Mouse (Mus musculus) midbrain, postnatal 0 days (tissue): ENCODE data around the gene Prdx5. TPM values are rescaled to one million over a fixed set of nuclear protein-coding genes. Genes with fewer than 3 reads are reported as not detected.

Experiments used
- ATAC-seq: fragments of 200-750 bp; cut with Nextera tagmentation; 2 replicates; pipeline ENCODE4 v1.8.0; 2017; ENCODE audit warnings: moderate number of reproducible peaks, mild to moderate bottlenecking, moderate TSS enrichment, moderate library complexity; ENCODE audit not compliant: low FRiP score
- DNase-seq: peaks from one replicate; pipeline ENCODE4 v3.0.0-alpha.2; 2015; ENCODE audit warnings: low spot score
- H3K27ac ChIP-seq: fragments of 300-500 bp; sonication (generic); 2 replicates; pipeline ENCODE4 v1.5.1; 2014; ENCODE audit warnings: low read depth, mild to moderate bottlenecking, low read length, mixed read lengths
- H3K27me3 ChIP-seq: fragments of 300-500 bp; sonication (generic); 2 replicates; pipeline ENCODE4 v1.6.1; 2014; ENCODE audit warnings: low read length, control low read depth, mixed read lengths; ENCODE audit not compliant: insufficient read depth
- H3K36me3 ChIP-seq: fragments of 300-500 bp; sonication (generic); 2 replicates; pipeline ENCODE4 v1.6.1; 2014; ENCODE audit warnings: low read length, control low read depth, mixed read lengths; ENCODE audit not compliant: insufficient read depth
- H3K4me1 ChIP-seq: fragments of 300-500 bp; sonication (generic); 2 replicates; pipeline ENCODE4 v1.6.1; 2014; ENCODE audit warnings: mild to moderate bottlenecking, control low read depth, antibody characterized with exemption, low read length, mixed read lengths; ENCODE audit not compliant: insufficient read depth
- H3K4me2 ChIP-seq: fragments of 300-500 bp; sonication (generic); 2 replicates; pipeline ENCODE4 v1.6.1; 2014; ENCODE audit warnings: low read depth, mild to moderate bottlenecking, low read length, mixed read lengths; ENCODE audit not compliant: poor library complexity, severe bottlenecking
- H3K4me3 ChIP-seq: fragments of 300-500 bp; sonication (generic); 2 replicates; pipeline ENCODE4 v1.5.1; 2014; ENCODE audit warnings: low read depth, mild to moderate bottlenecking, low read length, moderate library complexity
- H3K9ac ChIP-seq: fragments of 300-500 bp; sonication (generic); replicated peaks from 2 replicates; pipeline ENCODE4 v1.6.1; 2014; ENCODE audit warnings: mild to moderate bottlenecking, low read length, moderate library complexity, mixed read lengths; ENCODE audit not compliant: poor library complexity, severe bottlenecking
- H3K9me3 ChIP-seq: fragments of 300-500 bp; sonication (generic); 2 replicates; pipeline ENCODE4 v1.6.1; 2016; ENCODE audit warnings: low read length, control low read depth
- CTCF ChIP-seq: IDR thresholded peaks from 2 replicates; pipeline ENCODE4 v1.5.1; 2016; ENCODE audit warnings: antibody characterized with exemption, mild to moderate bottlenecking
- WGBS: fragments of 180-500 bp; shearing (Covaris S2); extraction: QIAGEN DNeasy Blood & Tissue Kit; methylation state at CpG from one replicate; pipeline ENCODE4 v1.1.7; 2014; 5-methylcytosine and 5-hydroxymethylcytosine counted together
- microRNA-seq: library from miRNA; unstranded; fragments of <30 nt; microRNA quantifications from one replicate; pipeline ENCODE4, GENCODE M21; 2016; ENCODE audit warnings: borderline number of aligned reads
- polyA plus RNA-seq: library from polyadenylated mRNA; unstranded; fragments of >200 nt; fragmentation: Nextera tagmentation; extraction: Ambion mirVana; gene quantifications from 2 replicates; pipeline ENCODE4 v1.2.1, GENCODE M21; 2015
- total RNA-seq: library from RNA; depleted of rRNA; stranded (reverse); fragments of >200 nt; gene quantifications from 2 replicates; pipeline ENCODE4 v1.2.3, GENCODE M21; 2014; rRNA removed

Prdx5 gene
- total and polyA plus RNA-seq, 2 experiments from 2014 or later, result 223 to 491 TPM

DNA sequence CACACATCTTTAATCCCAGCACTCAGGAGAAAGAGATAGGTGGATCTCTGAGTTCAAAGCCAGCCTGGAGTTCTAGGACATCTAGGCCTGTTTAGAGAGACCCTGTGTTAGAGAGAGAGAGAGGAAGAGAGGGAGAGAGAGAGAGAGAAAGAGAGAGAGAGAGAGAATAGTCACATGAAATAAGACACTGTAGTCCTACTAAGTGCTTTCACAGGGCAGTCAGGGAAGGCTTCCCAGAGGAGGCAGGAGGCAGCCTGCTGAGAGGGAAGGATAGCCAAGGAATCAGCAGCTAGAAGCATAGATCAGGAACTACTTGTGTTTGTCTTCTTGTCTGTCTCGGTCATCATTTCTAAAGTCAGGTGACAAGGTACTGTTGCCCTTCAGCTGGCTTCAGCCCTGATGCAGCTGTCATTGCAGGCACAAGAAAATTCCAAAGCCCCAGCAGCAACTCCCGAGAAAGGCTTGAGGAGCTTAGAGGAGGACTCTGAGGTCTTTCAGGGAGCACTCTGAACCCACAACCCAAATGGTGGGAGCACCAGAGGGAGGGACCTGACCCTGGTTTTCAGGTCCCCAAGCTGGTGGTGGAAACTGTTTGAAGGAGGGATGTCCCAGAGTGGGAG lies 50.8 kb downstream of the Prdx5 start:
- Histone ChIP-seq H3K36me3 (no peaks in the 10 kb centered on the region), H3K4me1 (no peaks in the 10 kb centered on the region; the same call in 1 of the 2 replicates), H3K9ac (no peak overlapping the region), H3K27me3 (peaks cover 4% of the 10 kb centered on the region; the same call in 1 of the 2 replicates), H3K27ac (no peak overlapping the region), H3K4me3 (no peak overlapping the region), H3K9me3 (no peaks in the 10 kb centered on the region), H3K4me2 (no peak overlapping the region)
- 69% methylated on average over 2 of the region's 2 CpGs for WGBS
- TF ChIP-seq CTCF, result no peak
- DNase-seq (no peak), ATAC-seq (no peak)

DNA sequence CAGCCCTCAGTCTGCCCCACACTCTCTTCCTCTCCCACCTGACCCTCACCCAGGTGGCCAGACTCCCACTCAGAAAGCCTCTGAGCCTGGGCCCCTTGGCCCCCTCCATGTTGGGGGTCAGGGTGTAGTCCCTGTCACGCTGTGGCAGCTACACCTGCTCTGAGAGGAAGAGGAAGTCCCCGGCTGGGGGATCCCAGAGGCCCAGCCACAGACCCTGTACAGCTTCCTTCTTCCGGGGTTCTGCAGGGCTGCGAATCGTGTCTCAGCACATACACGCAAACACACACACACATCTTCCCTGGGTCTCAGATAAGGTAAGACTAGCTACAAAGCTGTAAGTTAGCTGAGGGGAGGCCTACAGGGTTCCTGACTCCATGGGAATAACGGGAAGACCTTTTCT lies 51.9 kb downstream of the Prdx5 start, which contains the start of gene Ccdc88b:
Gene Ccdc88b (minus strand): TSS at position 181 of the 400 bp plus-strand sequence.
- H3K4me3 ChIP-seq, result no peak within 1 kb of the TSS
- no peak within 1 kb of the TSS for H3K9ac ChIP-seq
- H3K9me3 ChIP-seq, result no peaks in the 10 kb centered on the region
- H3K27ac ChIP-seq, result no peak within 1 kb of the TSS
- DNase-seq (no peak), ATAC-seq (no peak)
- no peaks in the 10 kb centered on the region; the same call in 1 of the 2 replicates for H3K4me1 ChIP-seq
- H3K27me3 ChIP-seq, result peaks cover 7% of the 10 kb centered on the region; the same call in 1 of the 2 replicates
- no peak for TF ChIP-seq CTCF
- WGBS, result 78% methylated on average over 7 of the region's 7 CpGs
- no peak within 1 kb of the TSS for H3K4me2 ChIP-seq
- no peaks in the 10 kb centered on the region for H3K36me3 ChIP-seq

DNA sequence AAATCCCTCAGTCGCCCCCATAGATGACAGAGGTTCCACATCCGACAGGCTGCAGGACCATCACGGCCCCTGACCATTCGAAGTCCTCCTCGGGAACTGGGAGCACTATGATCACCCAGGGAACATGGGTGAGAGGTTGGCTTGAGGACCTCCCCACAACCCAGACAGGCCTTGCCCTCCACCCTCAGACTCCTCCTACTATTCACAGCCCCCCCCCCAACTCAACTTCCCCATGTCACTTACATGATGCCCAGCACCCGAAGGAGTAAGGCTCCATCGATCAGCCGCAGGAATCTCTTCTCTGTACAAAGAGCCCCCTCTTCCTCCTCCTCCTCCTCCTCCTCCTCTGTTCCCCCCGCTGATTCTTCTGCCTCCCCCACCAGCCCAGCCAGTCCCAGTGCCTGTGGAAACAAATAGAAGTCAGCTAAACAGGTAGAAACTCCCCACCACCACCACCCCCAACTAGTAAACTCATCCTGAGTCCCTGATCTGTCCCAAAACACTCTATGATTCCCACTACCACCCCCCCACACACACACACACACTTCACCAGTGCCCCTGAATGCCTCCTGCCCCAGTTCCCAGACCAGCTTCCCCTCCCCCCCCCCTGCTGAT lies 52.4 kb downstream of the Prdx5 start:
- H3K9ac ChIP-seq, result no peak overlapping the region
- no peaks in the 10 kb centered on the region; the same call in 1 of the 2 replicates for H3K4me1 ChIP-seq
- H3K36me3 ChIP-seq, result no peaks in the 10 kb centered on the region
- no peak overlapping the region for H3K4me3 ChIP-seq
- DNase-seq (no peak), ATAC-seq (no peak)
- no peak overlapping the region for H3K27ac ChIP-seq
- TF ChIP-seq CTCF, result no peak
- no peaks in the 10 kb centered on the region for H3K9me3 ChIP-seq
- no peak overlapping the region for H3K4me2 ChIP-seq
- 78% methylated on average over 9 of the region's 9 CpGs for WGBS
- H3K27me3 ChIP-seq, result peaks cover 7% of the 10 kb centered on the region; the same call in 1 of the 2 replicates

GRCm38 (mm10) chr19:6857003-6857360 lies 52.9 kb downstream of the Prdx5 start:
- no peak overlapping the region for H3K9ac ChIP-seq
- no peak overlapping the region for H3K27ac ChIP-seq
- no peaks in the 10 kb centered on the region; the same call in 1 of the 2 replicates for H3K4me1 ChIP-seq
- H3K36me3 ChIP-seq, result no peaks in the 10 kb centered on the region
- H3K4me3 ChIP-seq, result no peak overlapping the region
- no peak for DNase-seq
- no peak for ATAC-seq
- no peaks in the 10 kb centered on the region for H3K9me3 ChIP-seq
- WGBS, result 53% methylated on average over 3 of the region's 3 CpGs
- H3K27me3 ChIP-seq, result peaks cover 7% of the 10 kb centered on the region; the same call in 1 of the 2 replicates
- no peak overlapping the region for H3K4me2 ChIP-seq
- no peak for TF ChIP-seq CTCF

Small RNA genes within 50 kb of the gene (microRNA-seq; reads per million reads assigned to microRNA genes)
- 1.7 reads per million for gene Mir6990

Other genes starting within 250 kb of the Prdx5 start
- 20.6 and 31.1 TPM in 2 replicates for gene Rps6ka4, start 69.5 kb downstream of the Prdx5 start, total RNA-seq
- 18.5 and 19.1 TPM in 2 replicates for gene Rps6ka4, start 69.5 kb downstream of the Prdx5 start, polyA plus RNA-seq
- 1.0 and 1.9 TPM in 2 replicates for gene Ccdc88b, start 51.9 kb downstream of the Prdx5 start, total RNA-seq
- gene Ccdc88b, start 51.9 kb downstream of the Prdx5 start, polyA plus RNA-seq, result 0.86 and 1.8 TPM in 2 replicates
- gene Trmt112, start 408 bp downstream of the Prdx5 start, total RNA-seq, result 80.6 and 85.4 TPM in 2 replicates
- 110 and 118 TPM in 2 replicates for gene Trmt112, start 408 bp downstream of the Prdx5 start, polyA plus RNA-seq
- 31.6 and 40.7 TPM in 2 replicates for gene Esrra, start 11.7 kb upstream of the Prdx5 start, total RNA-seq
- 7.2 and 7.3 TPM in 2 replicates for gene Esrra, start 11.7 kb upstream of the Prdx5 start, polyA plus RNA-seq
- 0.52 and 1.1 TPM in 2 replicates for gene Catsperz, start 15.3 kb upstream of the Prdx5 start, total RNA-seq
- gene Catsperz, start 15.3 kb upstream of the Prdx5 start, polyA plus RNA-seq, result 2.1 and 3.0 TPM in 2 replicates
- 7.9 and 13.6 TPM in 2 replicates for gene Kcnk4, start 24.4 kb upstream of the Prdx5 start, total RNA-seq
- gene Kcnk4, start 24.4 kb upstream of the Prdx5 start, polyA plus RNA-seq, result 17.8 and 18.0 TPM in 2 replicates
- 50.3 and 55.9 TPM in 2 replicates for gene Bad, start 31.8 kb upstream of the Prdx5 start, total RNA-seq
- gene Bad, start 31.8 kb upstream of the Prdx5 start, polyA plus RNA-seq, result 91.6 and 104 TPM in 2 replicates
- 88.5 and 101 TPM in 2 replicates for gene Gpr137, start 32.4 kb upstream of the Prdx5 start, total RNA-seq
- 77.6 and 78.8 TPM in 2 replicates for gene Gpr137, start 32.4 kb upstream of the Prdx5 start, polyA plus RNA-seq
- 137 and 150 TPM in 2 replicates for gene Ppp1r14b, start 64.9 kb upstream of the Prdx5 start, total RNA-seq
- 143 and 144 TPM in 2 replicates for gene Ppp1r14b, start 64.9 kb upstream of the Prdx5 start, polyA plus RNA-seq
- gene Plcb3, start 66.4 kb upstream of the Prdx5 start, total RNA-seq, result 14.7 and 16.6 TPM in 2 replicates
- 9.5 and 9.8 TPM in 2 replicates for gene Plcb3, start 66.4 kb upstream of the Prdx5 start, polyA plus RNA-seq
- gene Fkbp2, start 70.4 kb upstream of the Prdx5 start, total RNA-seq, result 24.9 and 29.3 TPM in 2 replicates
- gene Fkbp2, start 70.4 kb upstream of the Prdx5 start, polyA plus RNA-seq, result 149 and 155 TPM in 2 replicates
- gene Vegfb, start 77.5 kb upstream of the Prdx5 start, total RNA-seq, result 33.1 and 44.4 TPM in 2 replicates
- gene Vegfb, start 77.5 kb upstream of the Prdx5 start, polyA plus RNA-seq, result 77.7 and 83.2 TPM in 2 replicates
- 14.9 and 31.2 TPM in 2 replicates for gene Dnajc4, start 82.5 kb upstream of the Prdx5 start, total RNA-seq
- gene Dnajc4, start 82.5 kb upstream of the Prdx5 start, polyA plus RNA-seq, result 21.6 and 25.7 TPM in 2 replicates
- 12.8 and 19.6 TPM in 2 replicates for gene Nudt22, start 86.0 kb upstream of the Prdx5 start, total RNA-seq
- 17.8 and 22.0 TPM in 2 replicates for gene Nudt22, start 86.0 kb upstream of the Prdx5 start, polyA plus RNA-seq
- 19.6 and 28.1 TPM in 2 replicates for gene Trpt1, start 86.0 kb upstream of the Prdx5 start, total RNA-seq
- 19.8 and 23.4 TPM in 2 replicates for gene Trpt1, start 86.0 kb upstream of the Prdx5 start, polyA plus RNA-seq
- gene Fermt3, start 109.4 kb upstream of the Prdx5 start, total RNA-seq, result 5.6 and 6.2 TPM in 2 replicates
- 3.0 and 3.4 TPM in 2 replicates for gene Fermt3, start 109.4 kb upstream of the Prdx5 start, polyA plus RNA-seq
- gene Stip1, start 129.9 kb upstream of the Prdx5 start, total RNA-seq, result 97.0 and 101 TPM in 2 replicates
- gene Stip1, start 129.9 kb upstream of the Prdx5 start, polyA plus RNA-seq, result 142 and 147 TPM in 2 replicates
- gene Macrod1, start 146.7 kb upstream of the Prdx5 start, total RNA-seq, result 1.4 and 5.1 TPM in 2 replicates
- gene Macrod1, start 146.7 kb upstream of the Prdx5 start, polyA plus RNA-seq, result 5.9 and 6.2 TPM in 2 replicates
- 9.9 and 11.4 TPM in 2 replicates for gene Flrt1, start 195.6 kb upstream of the Prdx5 start, total RNA-seq
- gene Flrt1, start 195.6 kb upstream of the Prdx5 start, polyA plus RNA-seq, result 9.8 and 11.9 TPM in 2 replicates